Mouse (Mus musculus) gastrocnemius, adult 2 months (tissue): ENCODE measurements around the gene Zmat3. TPM values are rescaled to one million over a fixed set of nuclear protein-coding genes. Genes with fewer than 3 reads are reported as not detected.

Source experiments
- DNase-seq: peaks from one replicate; pipeline ENCODE4 v3.0.0; 2022
- H3K27ac ChIP-seq: fragments of 200-600 bp; 2 replicates; pipeline ENCODE4 v1.8.1; 2022; ENCODE audit warnings: mild to moderate bottlenecking
- H3K4me3 ChIP-seq: fragments of 200-600 bp; 2 replicates; pipeline ENCODE4 v1.8.1; 2022; ENCODE audit warnings: mild to moderate bottlenecking, moderate library complexity
- CTCF ChIP-seq: fragments of 200-600 bp; IDR thresholded peaks from 2 replicates; pipeline ENCODE4 v1.8.1; 2022; ENCODE audit warnings: antibody characterized with exemption, mild to moderate bottlenecking, moderate library complexity
- intact Hi-C: fragments of 180-260 bp; cut with DNase I; formaldehyde crosslinking; loops from one replicate; pipeline ENCODE4 v1.15.1; 2025
- total RNA-seq, 2 experiments: library from RNA; stranded (reverse); gene quantifications; 2 replicates each; pipeline ENCODE4 v1.2.3; 2021

Gene Zmat3
- total RNA-seq, 2 experiments from 2014 or later, result 6.3 to 9.3 TPM

DNA sequence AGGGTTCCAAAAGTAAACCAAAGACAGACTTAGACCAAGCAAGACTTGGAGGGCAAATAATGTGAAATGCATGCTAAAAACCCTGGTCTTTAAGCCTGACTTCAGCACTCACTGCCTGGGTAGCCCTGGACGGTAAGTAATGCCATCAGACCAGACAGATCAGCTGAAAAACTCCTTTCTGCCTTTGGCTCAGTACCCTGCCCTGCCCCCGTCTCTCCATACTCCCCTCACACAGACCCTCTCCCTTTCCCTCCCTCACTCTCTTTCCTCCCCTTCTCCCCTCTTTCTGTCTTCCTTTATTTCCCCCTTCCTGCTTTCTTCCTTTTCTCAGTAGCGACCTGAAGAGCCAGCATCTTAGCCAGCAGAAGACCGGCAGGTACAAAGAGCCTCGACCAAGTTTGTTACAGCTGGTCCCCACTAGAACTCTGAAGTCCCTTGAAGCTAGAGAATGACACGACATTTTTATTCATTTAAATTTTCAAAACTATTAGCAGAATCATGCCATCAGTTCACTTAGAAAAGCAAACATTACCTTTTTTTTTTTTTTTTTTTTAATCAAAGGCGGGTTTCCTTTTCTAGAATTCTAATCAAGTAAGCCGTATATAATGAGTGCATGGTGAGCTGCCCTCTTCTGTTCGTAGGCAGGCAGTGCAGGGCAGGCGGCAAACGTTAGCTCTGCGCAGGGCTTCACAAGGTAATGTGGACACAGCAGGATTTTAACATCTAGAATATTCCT is 48.5 kb downstream of the Zmat3 start:
- DNase-seq, result no peak
- TF ChIP-seq CTCF, result peak; percentile 68

DNA sequence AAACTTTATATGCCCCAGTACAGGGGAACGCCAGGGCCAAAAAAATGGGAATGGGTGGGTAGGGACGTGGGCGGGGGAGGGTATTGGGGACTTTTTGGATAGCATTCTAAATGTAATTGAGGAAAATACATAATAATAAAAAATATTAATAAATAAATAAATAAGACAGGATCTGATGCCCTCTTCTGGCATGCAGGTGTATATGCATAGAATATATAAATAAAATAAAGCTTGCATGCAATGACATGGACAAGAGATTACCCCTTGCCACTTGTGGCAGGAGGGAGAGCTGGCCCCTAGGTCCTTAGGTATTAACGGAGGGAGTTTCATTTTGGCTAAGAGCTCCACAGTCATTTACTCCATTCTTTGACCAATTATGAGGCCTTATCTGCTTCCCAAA is 51.1 kb downstream of the Zmat3 start:
- no peak for DNase-seq
- Histone ChIP-seq H3K4me3 (no peak overlapping the region), H3K27ac (no peak overlapping the region)
- intact Hi-C loops, result loop anchor here (10.0 kb wide), 2 partner anchors 520 to 1160 kb away; no protein-coding TSS in a partner anchor
- peak; percentile 9; the same call in 1 of the 2 replicates for TF ChIP-seq CTCF

More for the DNA sequence above, 48.5 kb downstream of the Zmat3 start:
- intact Hi-C loops, result loop anchor here (10.0 kb wide), 2 partner anchors 523 to 1163 kb away; no protein-coding TSS in a partner anchor
- Histone ChIP-seq H3K27ac (no peak overlapping the region), H3K4me3 (peak overlapping the region; percentile 13; the same call in 1 of the 2 replicates)

DNA sequence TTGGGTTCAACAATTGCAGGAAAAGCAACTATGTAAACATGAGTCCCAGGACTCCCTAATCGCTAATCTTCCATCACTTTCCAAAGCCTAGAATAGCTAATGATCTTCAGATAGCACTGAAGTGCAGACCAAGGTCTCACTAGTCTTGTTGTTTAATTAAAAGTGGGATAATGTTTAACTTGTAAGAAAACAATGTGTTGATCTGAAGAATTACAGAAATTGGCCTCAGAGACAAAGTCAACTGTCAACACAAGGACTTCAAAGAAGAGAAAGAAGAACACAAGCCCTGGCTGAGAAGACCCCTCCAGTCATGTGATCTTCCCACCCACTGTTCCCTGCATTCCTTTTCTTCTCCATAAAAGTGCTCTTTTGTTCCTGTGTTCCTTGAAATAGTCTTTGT is 61.6 kb downstream of the Zmat3 start:
- intact Hi-C loops, result no loop called here
- TF ChIP-seq CTCF, result no peak
- Histone ChIP-seq H3K27ac (no peak overlapping the region), H3K4me3 (no peak overlapping the region)
- no peak for DNase-seq

DNA sequence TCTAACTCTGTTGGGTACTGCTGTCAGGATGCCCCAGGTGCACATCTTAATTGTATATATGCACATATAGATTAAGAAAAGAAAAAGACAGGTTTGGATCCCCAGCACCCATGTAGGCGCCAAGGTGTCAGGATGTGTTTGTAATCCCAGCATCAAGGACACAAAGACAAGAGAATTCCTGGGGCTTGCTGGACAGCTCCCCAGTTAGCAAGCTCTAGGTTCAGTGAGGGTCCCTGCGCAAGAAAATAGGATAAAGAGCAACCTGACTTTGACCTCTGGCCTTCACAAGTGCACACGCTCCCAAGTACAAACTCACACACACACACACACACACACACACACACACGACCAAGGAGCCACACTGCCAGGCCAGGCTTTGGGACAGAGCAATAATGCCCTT is 73.8 kb downstream of the Zmat3 start:
- TF ChIP-seq CTCF, result no peak
- DNase-seq, result no peak
- H3K4me3 ChIP-seq, result no peak overlapping the region
- no peak overlapping the region for H3K27ac ChIP-seq
- intact Hi-C loops, result no loop called here

Other genes starting within 250 kb of the Zmat3 start
- 10 to 100 TPM; 40.1 to 63.3 TPM for gene Pik3ca, start 31.7 kb upstream of the Zmat3 start, total RNA-seq
- not detected for gene Kcnmb3, start 126.2 kb upstream of the Zmat3 start, total RNA-seq
- 10 to 100 TPM; 31.8 to 33.1 TPM for gene Zfp639, start 144.2 kb upstream of the Zmat3 start, total RNA-seq
- 100 to 1,000 TPM; 216 to 304 TPM for gene Mfn1, start 163.5 kb upstream of the Zmat3 start, total RNA-seq